10 mouse cellular contexts compared by ENCODE assay signal in the genomic region with DNA sequence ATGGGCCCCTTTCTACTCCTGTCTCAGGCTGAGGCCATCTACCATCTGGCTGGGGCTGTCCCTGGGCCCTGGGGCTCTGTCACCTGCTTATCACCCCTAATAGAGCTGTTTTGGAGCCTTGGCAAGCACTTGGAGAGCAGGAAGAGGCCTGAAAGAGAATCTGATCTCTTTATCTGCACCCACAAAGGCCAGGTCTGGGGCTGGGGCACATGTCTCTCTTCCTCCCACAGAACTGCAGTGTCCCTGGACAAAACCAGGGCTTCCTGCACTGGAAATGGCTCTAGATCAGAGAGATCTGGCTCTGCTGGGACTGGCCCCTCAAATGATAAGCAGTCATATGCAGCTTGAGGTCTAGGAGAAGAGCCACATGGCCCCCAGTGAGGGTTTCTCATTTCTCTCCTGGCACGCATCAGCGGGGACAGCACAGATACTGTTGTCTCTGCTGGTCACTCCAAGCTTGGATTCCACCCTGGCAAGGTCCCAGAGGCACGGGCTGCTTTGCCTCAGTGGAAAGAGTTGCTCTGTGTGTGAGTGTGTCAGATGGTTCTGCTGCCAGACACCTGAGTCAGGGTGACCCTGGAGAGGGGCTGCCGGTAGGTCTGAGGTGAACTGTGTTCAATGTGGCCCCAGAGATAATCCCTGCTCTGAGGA.
DNase-seq lines count a peak whose midpoint lies in the region; ATAC-seq and TF ChIP-seq lines count a peak whose summit lies in the region.
"Had no signal": no experiment of that assay in that cellular context is flagged by ENCODE, and none has a peak within 500 bp of the region (broad histone marks: within the 10 kb centered on the region; RNA-seq: fewer than 3 reads in every experiment).

No protein-coding gene starts in this region.

- TF ChIP-seq CTCF in CH12.LX (conservative IDR thresholded peaks at IDR 0.05 in 1 of 2, IDR thresholded peaks at IDR 0.05 in 1 of 2; ENCODE audit: low read depth in 2 of 2, low read length in 2 of 2): no peak
- no peak for TF ChIP-seq CTCF in liver, embryonic 14.5 days (IDR thresholded peaks at IDR 0.05; ENCODE audit: low read depth)

- dilution Hi-C loops in CH12.LX (cut with MboI; ENCODE audit: extremely low pct_ligation_motif_present, extremely low pct_unique_long_range_greater_than_20kb, low sequenced_read_pairs): no loop called here

- no peaks in the 10 kb centered on the region for H3K9me3 ChIP-seq in heart, embryonic 13.5 days
- H3K9me3 ChIP-seq in CH12.LX (replicated peaks; ENCODE audit: low read length): no peaks in the 10 kb centered on the region
- no peaks in the 10 kb centered on the region for H3K9me3 ChIP-seq in liver, embryonic 14.5 days (ENCODE audit: control insufficient read depth, low read length)

- in situ Hi-C loops in CH12.LX (cut with MboI; ENCODE audit: low pct_ligation_motif_present, low pct_unique_long_range_greater_than_20kb, low sequenced_read_pairs): no loop called here

- 0 out of 2 replicates have a peak, but pooled peaks have one; percentile 3 for TF ChIP-seq EP300 in CH12.LX (IDR thresholded peaks at IDR 0.05; ENCODE audit: low read length)
- TF ChIP-seq EP300 in liver, embryonic 14.5 days (IDR thresholded peaks at IDR 0.05; ENCODE audit: low read depth): peak; percentile 34

- H3K27me3 ChIP-seq in heart, embryonic 13.5 days (replicated peaks): no peaks in the 10 kb centered on the region
- H3K27me3 ChIP-seq in CH12.LX (replicated peaks): no peaks in the 10 kb centered on the region
- no peaks in the 10 kb centered on the region for H3K27me3 ChIP-seq in liver, embryonic 14.5 days (ENCODE audit: control insufficient read depth, insufficient read depth, low read length)

- ATAC-seq in heart, embryonic 13.5 days (ENCODE audit: extremely low read depth, insufficient number of reproducible peaks, low FRiP score, low TSS enrichment): no peak
- peak; percentile 89 for ATAC-seq in liver, embryonic 14.5 days (ENCODE audit: insufficient read depth)

- TF ChIP-seq POLR2A in CH12.LX (IDR thresholded peaks at IDR 0.05; ENCODE audit: low read depth, low read length): no peak

- no peaks in the 10 kb centered on the region for H3K36me3 ChIP-seq in heart, embryonic 13.5 days
- no peaks in the 10 kb centered on the region for H3K36me3 ChIP-seq in CH12.LX (replicated peaks in 1 of 2; ENCODE audit: control insufficient read depth in 1 of 2, insufficient read depth in 1 of 2, low read length in 1 of 2)
- H3K36me3 ChIP-seq in liver, embryonic 14.5 days (replicated peaks; ENCODE audit: control insufficient read depth, insufficient read depth, low read depth): no peaks in the 10 kb centered on the region

- no peak overlapping the region for H3K4me2 ChIP-seq in heart, embryonic 13.5 days
- H3K4me2 ChIP-seq in CH12.LX (ENCODE audit: insufficient read depth, low read depth, poor library complexity, severe bottlenecking): peak overlapping the region; percentile 22; the same call in 1 of the 2 replicates
- H3K4me2 ChIP-seq in liver, embryonic 14.5 days (ENCODE audit: low read depth): peak overlapping the region; percentile 37

- WGBS in heart, embryonic 13.5 days: 22% methylated on average over 4 of the region's 4 CpGs
- 14% methylated on average over 4 of the region's 4 CpGs for WGBS in liver, embryonic 14.5 days (ENCODE audit: insufficient replicate concordance)

- H3K27ac ChIP-seq in heart, embryonic 13.5 days (replicated peaks): peak overlapping the region; percentile 72
- H3K27ac ChIP-seq in CH12.LX (ENCODE audit: insufficient read depth, low read depth): no peak overlapping the region
- peak overlapping the region; percentile 57 for H3K27ac ChIP-seq in liver, embryonic 14.5 days

- H3K9ac ChIP-seq in heart, embryonic 13.5 days: peak overlapping the region; percentile 6; the same call in 1 of the 2 replicates
- no peak overlapping the region for H3K9ac ChIP-seq in CH12.LX (ENCODE audit: insufficient read depth, low read depth)
- H3K9ac ChIP-seq in liver, embryonic 14.5 days (replicated peaks): peak overlapping the region; percentile 25

- no peak overlapping the region for H3K4me3 ChIP-seq in heart, embryonic 13.5 days
- H3K4me3 ChIP-seq in CH12.LX (replicated peaks in 1 of 3; ENCODE audit: low read depth in 2 of 3, low read length in 2 of 3, poor library complexity in 1 of 3): no peak overlapping the region
- no peak overlapping the region for H3K4me3 ChIP-seq in liver, embryonic 14.5 days (ENCODE audit: insufficient read depth in 1 of 2, low read depth in 2 of 2, low read length in 2 of 2)
- H3K4me3 ChIP-seq: myocyte had no signal

- no peaks in the 10 kb centered on the region for H3K79me2 ChIP-seq in CH12.LX (replicated peaks; ENCODE audit: control insufficient read depth, extremely low read depth, insufficient read depth, poor library complexity, severe bottlenecking)

- H3K4me1 ChIP-seq in heart, embryonic 13.5 days: peaks cover 17% of the 10 kb centered on the region
- peaks cover 17 to 53% of the 10 kb centered on the region in 2 experiments for H3K4me1 ChIP-seq in CH12.LX (ENCODE audit: control insufficient read depth in 1 of 2, insufficient read depth in 2 of 2)
- peaks cover 29 to 54% of the 10 kb centered on the region in 2 experiments for H3K4me1 ChIP-seq in liver, embryonic 14.5 days (replicated peaks; ENCODE audit: control insufficient read depth in 2 of 2, insufficient read depth in 2 of 2, low read length in 1 of 2)

- DNase-seq in heart, adult 9 months (ENCODE audit: low spot score in 2 of 2): no peak
- peak; percentile 73 for DNase-seq in CH12.LX (ENCODE audit: extremely low read depth)
- DNase-seq in c-Kit-positive CD71-positive TER-119-negative erythroid progenitor cells, embryonic 14.5 days (ENCODE audit: low read depth): peak; percentile 51
- peak in 2 of 3 experiments; percentile 45 to 51 for DNase-seq in liver, embryonic 14.5 days (ENCODE audit: low read depth in 3 of 3, low spot score in 3 of 3)
- no peak for DNase-seq in urinary bladder, adult 18-20 months (ENCODE audit: low spot score in 2 of 2)
- DNase-seq in ovary, postnatal 14 days (ENCODE audit: low spot score): no peak
- DNase-seq: gastrocnemius, postnatal 25 days; lung, postnatal 10 days had no signal

- no peak for TF ChIP-seq RAD21 in CH12.LX (IDR thresholded peaks at IDR 0.05; ENCODE audit: low read depth, low read length)

TF ChIP-seq in CH12.LX, 34 proteins besides CTCF, POLR2A, EP300 and RAD21:
- TF ChIP-seq MAZ (IDR thresholded peaks at IDR 0.05; ENCODE audit: low read depth, low read length): no peak
- TF ChIP-seq TBP (conservative IDR thresholded peaks at IDR 0.05; ENCODE audit: low read depth, low read length): no peak
- TF ChIP-seq BHLHE40 (IDR thresholded peaks at IDR 0.05; ENCODE audit: low read depth, low read length): peak; percentile 80
- TF ChIP-seq ZKSCAN1 (IDR thresholded peaks at IDR 0.05; ENCODE audit: borderline replicate concordance, low read depth, low read length): no peak
- no peak for TF ChIP-seq POLR2AphosphoS2 (IDR thresholded peaks at IDR 0.05; ENCODE audit: low read depth, low read length)
- TF ChIP-seq MAX (IDR thresholded peaks at IDR 0.05; ENCODE audit: low read length): peak; percentile 69
- TF ChIP-seq TCF12 (IDR thresholded peaks at IDR 0.05; ENCODE audit: low read depth, low read length): peak; percentile 50; the same call in 1 of the 2 replicates
- TF ChIP-seq ETS1 (conservative IDR thresholded peaks at IDR 0.05; ENCODE audit: low read depth, low read length): peak; percentile 71
- no peak for TF ChIP-seq RCOR1 (conservative IDR thresholded peaks at IDR 0.05; ENCODE audit: low read depth, low read length)
- no peak for TF ChIP-seq SMC3 (IDR thresholded peaks at IDR 0.05; ENCODE audit: low read depth, low read length)
- TF ChIP-seq NELFE (IDR thresholded peaks at IDR 0.05; ENCODE audit: low read depth, low read length): no peak
- no peak for TF ChIP-seq MAFK (IDR thresholded peaks at IDR 0.05; ENCODE audit: insufficient replicate concordance, low read length)
- TF ChIP-seq MEF2A (IDR thresholded peaks at IDR 0.05; ENCODE audit: borderline replicate concordance, low read depth, low read length): peak; percentile 41; the same call in 1 of the 2 replicates
- TF ChIP-seq IRF4 (IDR thresholded peaks at IDR 0.05; ENCODE audit: low read depth, low read length): peak; percentile 46; the same call in 1 of the 2 replicates

Comparison
In these comparisons a context has a peak if more than half of its experiments do, and no peak if none do; other contexts are left out.
1. DNase-seq: peak in CH12.LX (single experiment), c-Kit-positive CD71-positive TER-119-negative erythroid progenitor cells, embryonic 14.5 days (single experiment) and liver, embryonic 14.5 days (2 of 3); none in heart, adult 9 months (0 of 2), urinary bladder, adult 18-20 months (0 of 2) and ovary, postnatal 14 days (single experiment).